Mouse (Mus musculus): ENCODE data around the gene S1pr1. TPM values are rescaled to one million over a fixed set of nuclear protein-coding genes. Genes with fewer than 3 reads are reported as not detected.

Gene S1pr1
- polyA plus RNA-seq, 1 experiment from 2014 or later = 15.7 TPM

DNA sequence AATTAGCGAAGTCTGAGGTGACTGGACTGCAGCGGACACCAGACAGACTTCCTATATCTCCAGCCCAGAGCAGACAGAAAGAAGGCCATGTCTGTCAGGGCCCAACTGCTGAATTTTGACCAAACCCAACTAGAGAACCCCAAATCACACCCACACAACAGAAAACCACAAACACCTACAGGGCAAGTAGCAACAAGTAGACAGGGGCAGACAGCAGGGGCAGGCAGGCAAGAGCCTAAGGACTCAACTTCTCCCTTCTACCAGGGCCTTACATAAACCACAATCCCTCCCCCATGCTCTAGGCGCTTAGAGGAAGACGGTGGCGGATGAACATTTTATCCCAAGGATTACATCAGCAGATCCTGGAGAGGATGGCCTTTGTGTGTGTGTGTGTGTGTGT is 22.5 kb downstream of the S1pr1 start:
- Histone ChIP-seq H3K4me1 (ENCODE audit: control insufficient read depth, insufficient read depth, low read length) (no peaks in the 10 kb centered on the region), H3K27me3 (ENCODE audit: control insufficient read depth, insufficient read depth, low read length) (no peaks in the 10 kb centered on the region), H3K9ac (ENCODE audit: low read length) (no peak overlapping the region), H3K27ac (ENCODE audit: low read depth, low read length) (no peak overlapping the region), H3K36me3 (ENCODE audit: control insufficient read depth, insufficient read depth, low read length) (no peaks in the 10 kb centered on the region), H3K4me3 (ENCODE audit: low read depth, low read length) (no peak overlapping the region), H3K9me3 (ENCODE audit: control insufficient read depth, low read length) (no peaks in the 10 kb centered on the region), H3K4me2 (ENCODE audit: low read depth) (no peak overlapping the region)
- no peak for ATAC-seq (ENCODE audit: insufficient read depth, low FRiP score, low TSS enrichment)
- DNase-seq (ENCODE audit: low spot score) = no peak
- WGBS = 84% methylated on average over 5 of the region's 5 CpGs

DNA sequence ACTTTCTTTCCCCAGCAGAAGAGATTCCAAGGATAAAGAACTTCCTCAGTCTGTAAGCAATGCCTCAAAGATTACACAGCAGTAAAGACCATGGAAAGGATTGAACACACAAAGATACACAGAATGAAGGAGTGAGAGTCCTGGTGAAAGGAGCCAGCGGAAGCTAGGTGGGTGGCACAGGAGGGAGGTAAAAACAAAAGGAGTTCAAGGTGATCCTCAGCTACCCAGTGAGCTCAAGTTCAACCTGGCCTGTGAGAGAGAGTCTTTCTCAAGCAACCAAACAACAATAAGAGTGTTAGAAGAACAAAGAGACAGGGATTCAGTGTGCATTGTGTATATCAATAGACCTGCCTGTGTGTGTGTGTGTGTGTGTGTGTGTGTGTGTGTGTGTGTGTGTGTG is 25.0 kb downstream of the S1pr1 start:
- H3K27ac ChIP-seq (ENCODE audit: low read depth, low read length) = no peak overlapping the region
- no peak for ATAC-seq (ENCODE audit: insufficient read depth, low FRiP score, low TSS enrichment)

DNA sequence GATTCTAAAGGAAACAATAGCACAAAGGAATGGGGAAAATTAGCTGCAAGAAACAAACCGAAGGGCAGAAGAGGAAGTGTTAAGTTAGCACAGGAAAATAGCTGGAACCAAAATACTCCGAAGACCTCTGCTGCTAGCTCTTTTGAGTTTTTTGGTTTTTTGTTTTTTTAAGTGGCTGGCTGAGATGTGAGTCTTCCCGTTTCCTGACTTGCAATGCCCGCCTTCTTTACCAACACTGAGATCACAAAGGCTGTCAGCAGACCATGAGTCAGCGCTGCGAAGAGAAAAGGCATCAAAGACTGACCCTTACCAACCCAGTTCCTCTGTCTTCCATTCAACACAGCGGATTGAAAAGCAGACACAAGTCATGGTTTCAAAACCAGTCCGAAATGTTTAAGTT is 25.5 kb downstream of the S1pr1 start:
- H3K27me3 ChIP-seq (ENCODE audit: control insufficient read depth, insufficient read depth, low read length) = no peaks in the 10 kb centered on the region
- no peaks in the 10 kb centered on the region for H3K4me1 ChIP-seq (ENCODE audit: control insufficient read depth, insufficient read depth, low read length)
- no peak overlapping the region for H3K4me3 ChIP-seq (ENCODE audit: low read depth, low read length)
- no peak overlapping the region for H3K4me2 ChIP-seq (ENCODE audit: low read depth)
- ATAC-seq (ENCODE audit: insufficient read depth, low FRiP score, low TSS enrichment) (no peak), DNase-seq (ENCODE audit: low spot score) (no peak)
- no peak overlapping the region for H3K9ac ChIP-seq (ENCODE audit: low read length)
- no peaks in the 10 kb centered on the region for H3K9me3 ChIP-seq (ENCODE audit: control insufficient read depth, low read length)
- no peaks in the 10 kb centered on the region for H3K36me3 ChIP-seq (ENCODE audit: control insufficient read depth, insufficient read depth, low read length)
- no peak overlapping the region for H3K27ac ChIP-seq (ENCODE audit: low read depth, low read length)
- WGBS = 53% methylated on average over 8 of the region's 8 CpGs

More for the DNA sequence above, 25.0 kb downstream of the S1pr1 start:
- Histone ChIP-seq H3K27me3 (ENCODE audit: control insufficient read depth, insufficient read depth, low read length) (no peaks in the 10 kb centered on the region), H3K36me3 (ENCODE audit: control insufficient read depth, insufficient read depth, low read length) (no peaks in the 10 kb centered on the region), H3K4me1 (ENCODE audit: control insufficient read depth, insufficient read depth, low read length) (no peaks in the 10 kb centered on the region), H3K9ac (ENCODE audit: low read length) (no peak overlapping the region), H3K4me2 (ENCODE audit: low read depth) (no peak overlapping the region), H3K4me3 (ENCODE audit: low read depth, low read length) (no peak overlapping the region), H3K9me3 (ENCODE audit: control insufficient read depth, low read length) (no peaks in the 10 kb centered on the region)
- WGBS = 80% methylated on average over 1 of the region's 1 CpGs
- DNase-seq (ENCODE audit: low spot score) = no peak

DNA sequence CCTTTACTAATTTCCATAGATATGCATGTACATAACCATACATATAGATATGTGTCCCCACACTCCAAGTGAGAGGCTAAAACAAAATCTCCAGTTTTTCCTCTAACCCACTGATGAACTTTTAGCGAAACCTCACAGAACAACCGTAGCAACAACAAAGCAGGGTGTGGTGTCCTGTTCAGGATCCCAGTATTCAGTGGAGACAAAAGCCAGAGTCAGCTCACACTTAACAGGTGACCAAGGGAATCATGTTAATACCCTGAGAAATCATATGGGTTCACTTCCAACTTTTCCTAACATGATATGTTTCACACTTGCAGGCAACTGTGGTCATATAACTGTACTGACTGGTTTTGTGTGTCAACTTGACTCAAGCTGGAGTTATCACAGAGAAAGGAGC is 27.1 kb downstream of the S1pr1 start:
- H3K4me1 ChIP-seq (ENCODE audit: control insufficient read depth, insufficient read depth, low read length) = no peaks in the 10 kb centered on the region
- DNase-seq (ENCODE audit: low spot score) = no peak
- H3K9ac ChIP-seq (ENCODE audit: low read length) = no peak overlapping the region
- H3K9me3 ChIP-seq (ENCODE audit: control insufficient read depth, low read length) = no peaks in the 10 kb centered on the region
- no peaks in the 10 kb centered on the region for H3K36me3 ChIP-seq (ENCODE audit: control insufficient read depth, insufficient read depth, low read length)
- H3K4me2 ChIP-seq (ENCODE audit: low read depth) = no peak overlapping the region
- H3K27me3 ChIP-seq (ENCODE audit: control insufficient read depth, insufficient read depth, low read length) = no peaks in the 10 kb centered on the region
- H3K4me3 ChIP-seq (ENCODE audit: low read depth, low read length) = no peak overlapping the region
- 82% methylated on average over 2 of the region's 2 CpGs for whole genome bisulfite sequencing
- no peak overlapping the region for H3K27ac ChIP-seq (ENCODE audit: low read depth, low read length)
- ATAC-seq (ENCODE audit: insufficient read depth, low FRiP score, low TSS enrichment) = no peak

DNA sequence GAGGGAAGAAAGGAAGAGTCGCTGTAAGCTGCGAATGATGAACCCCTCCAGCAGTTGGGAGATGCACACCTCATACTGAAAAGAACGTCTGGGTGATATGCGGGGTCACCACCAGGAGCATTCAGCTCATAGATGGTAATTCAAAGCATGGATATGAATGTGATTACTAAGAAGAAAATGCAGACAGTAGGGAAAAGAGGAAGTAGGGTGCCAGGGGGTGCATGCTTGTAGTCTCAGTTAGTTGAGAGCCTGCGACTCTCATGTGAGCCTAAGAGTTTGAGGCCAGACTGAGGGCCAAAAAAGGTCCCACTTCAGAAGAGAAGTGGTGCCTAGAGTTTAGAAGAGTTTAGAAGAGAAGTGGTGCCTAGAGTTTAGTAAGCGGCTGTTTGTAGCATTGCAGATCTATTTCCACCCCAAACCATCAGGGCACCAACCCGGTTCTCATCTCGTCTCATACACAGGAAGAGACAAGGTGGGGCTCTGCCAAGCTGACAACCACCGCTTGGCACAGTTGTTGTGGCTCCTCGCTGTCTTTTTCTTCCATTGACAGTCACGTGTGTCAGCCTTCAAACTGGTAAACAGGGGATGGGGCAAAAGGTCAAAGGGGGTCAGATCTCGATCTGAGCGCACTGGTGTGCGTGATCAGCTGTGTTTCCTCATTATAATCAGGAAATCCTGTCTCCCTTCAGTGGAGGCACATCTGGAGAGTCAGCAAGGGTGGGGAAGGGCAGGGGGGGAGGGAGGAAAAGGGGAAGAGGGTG is 32.4 kb downstream of the S1pr1 start:
- H3K4me2 ChIP-seq (ENCODE audit: low read depth) = no peak overlapping the region
- no peaks in the 10 kb centered on the region for H3K9me3 ChIP-seq (ENCODE audit: control insufficient read depth, low read length)
- H3K36me3 ChIP-seq (ENCODE audit: control insufficient read depth, insufficient read depth, low read length) = no peaks in the 10 kb centered on the region
- no peaks in the 10 kb centered on the region for H3K4me1 ChIP-seq (ENCODE audit: control insufficient read depth, insufficient read depth, low read length)
- 74% methylated on average over 14 of the region's 14 CpGs for WGBS
- H3K27ac ChIP-seq (ENCODE audit: low read depth, low read length) = no peak overlapping the region
- H3K4me3 ChIP-seq (ENCODE audit: low read depth, low read length) = no peak overlapping the region
- H3K9ac ChIP-seq (ENCODE audit: low read length) = no peak overlapping the region
- no peak for DNase-seq (ENCODE audit: low spot score)
- ATAC-seq (ENCODE audit: insufficient read depth, low FRiP score, low TSS enrichment) = no peak
- H3K27me3 ChIP-seq (ENCODE audit: control insufficient read depth, insufficient read depth, low read length) = no peaks in the 10 kb centered on the region

DNA sequence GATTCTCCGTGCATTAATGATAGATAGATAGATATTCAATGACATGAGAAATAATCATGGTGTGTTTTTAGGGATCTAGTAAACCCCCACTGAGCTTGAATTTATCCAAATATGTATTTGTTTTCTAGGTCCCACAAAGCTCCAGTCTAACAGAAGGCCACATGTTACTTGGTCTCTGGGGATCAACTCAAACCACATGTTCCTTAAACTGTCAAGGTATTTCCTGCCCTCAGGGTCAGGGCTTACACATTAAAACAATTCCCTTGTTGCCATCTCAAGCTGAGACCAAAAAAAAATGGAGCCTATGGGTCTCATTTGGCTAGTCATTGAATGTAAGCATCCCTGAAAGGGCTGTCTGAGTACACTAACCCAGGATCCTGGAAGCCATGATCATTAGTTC is 33.7 kb downstream of the S1pr1 start:
- Histone ChIP-seq H3K4me1 (ENCODE audit: control insufficient read depth, insufficient read depth, low read length) (no peaks in the 10 kb centered on the region), H3K4me3 (ENCODE audit: low read depth, low read length) (no peak overlapping the region), H3K9me3 (ENCODE audit: control insufficient read depth, low read length) (no peaks in the 10 kb centered on the region), H3K27me3 (ENCODE audit: control insufficient read depth, insufficient read depth, low read length) (no peaks in the 10 kb centered on the region), H3K27ac (ENCODE audit: low read depth, low read length) (no peak overlapping the region), H3K4me2 (ENCODE audit: low read depth) (no peak overlapping the region), H3K36me3 (ENCODE audit: control insufficient read depth, insufficient read depth, low read length) (no peaks in the 10 kb centered on the region), H3K9ac (ENCODE audit: low read length) (no peak overlapping the region)
- no peak for DNase-seq (ENCODE audit: low spot score)
- 83% methylated on average over 1 of the region's 1 CpGs for WGBS
- ATAC-seq (ENCODE audit: insufficient read depth, low FRiP score, low TSS enrichment) = no peak

DNA sequence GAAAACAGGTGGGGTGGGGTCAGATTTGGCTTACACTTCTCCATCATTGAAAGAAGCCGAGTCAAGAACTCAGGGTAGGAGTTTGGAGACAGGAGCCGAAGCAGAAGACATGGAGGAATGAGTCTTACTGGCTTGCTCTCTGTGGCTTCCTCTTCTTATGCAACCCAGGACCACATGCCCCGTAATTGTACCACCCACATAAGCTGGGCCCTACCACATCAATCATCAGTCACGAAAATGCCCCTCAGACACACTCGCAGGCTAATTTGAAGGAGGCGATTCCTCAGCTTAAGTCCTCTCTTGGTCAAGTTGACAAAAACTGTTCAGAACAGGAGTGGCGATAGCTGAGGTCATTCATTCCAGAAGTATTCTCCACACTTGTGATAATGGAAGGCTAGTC is 35.9 kb downstream of the S1pr1 start:
- Histone ChIP-seq H3K27me3 (ENCODE audit: control insufficient read depth, insufficient read depth, low read length) (no peaks in the 10 kb centered on the region), H3K4me3 (ENCODE audit: low read depth, low read length) (no peak overlapping the region), H3K9ac (ENCODE audit: low read length) (no peak overlapping the region), H3K4me2 (ENCODE audit: low read depth) (no peak overlapping the region), H3K9me3 (ENCODE audit: control insufficient read depth, low read length) (no peaks in the 10 kb centered on the region), H3K36me3 (ENCODE audit: control insufficient read depth, insufficient read depth, low read length) (no peaks in the 10 kb centered on the region), H3K27ac (ENCODE audit: low read depth, low read length) (no peak overlapping the region), H3K4me1 (ENCODE audit: control insufficient read depth, insufficient read depth, low read length) (no peaks in the 10 kb centered on the region)
- ATAC-seq (ENCODE audit: insufficient read depth, low FRiP score, low TSS enrichment) = no peak
- no peak for DNase-seq (ENCODE audit: low spot score)
- WGBS = 92% methylated on average over 7 of the region's 7 CpGs

DNA sequence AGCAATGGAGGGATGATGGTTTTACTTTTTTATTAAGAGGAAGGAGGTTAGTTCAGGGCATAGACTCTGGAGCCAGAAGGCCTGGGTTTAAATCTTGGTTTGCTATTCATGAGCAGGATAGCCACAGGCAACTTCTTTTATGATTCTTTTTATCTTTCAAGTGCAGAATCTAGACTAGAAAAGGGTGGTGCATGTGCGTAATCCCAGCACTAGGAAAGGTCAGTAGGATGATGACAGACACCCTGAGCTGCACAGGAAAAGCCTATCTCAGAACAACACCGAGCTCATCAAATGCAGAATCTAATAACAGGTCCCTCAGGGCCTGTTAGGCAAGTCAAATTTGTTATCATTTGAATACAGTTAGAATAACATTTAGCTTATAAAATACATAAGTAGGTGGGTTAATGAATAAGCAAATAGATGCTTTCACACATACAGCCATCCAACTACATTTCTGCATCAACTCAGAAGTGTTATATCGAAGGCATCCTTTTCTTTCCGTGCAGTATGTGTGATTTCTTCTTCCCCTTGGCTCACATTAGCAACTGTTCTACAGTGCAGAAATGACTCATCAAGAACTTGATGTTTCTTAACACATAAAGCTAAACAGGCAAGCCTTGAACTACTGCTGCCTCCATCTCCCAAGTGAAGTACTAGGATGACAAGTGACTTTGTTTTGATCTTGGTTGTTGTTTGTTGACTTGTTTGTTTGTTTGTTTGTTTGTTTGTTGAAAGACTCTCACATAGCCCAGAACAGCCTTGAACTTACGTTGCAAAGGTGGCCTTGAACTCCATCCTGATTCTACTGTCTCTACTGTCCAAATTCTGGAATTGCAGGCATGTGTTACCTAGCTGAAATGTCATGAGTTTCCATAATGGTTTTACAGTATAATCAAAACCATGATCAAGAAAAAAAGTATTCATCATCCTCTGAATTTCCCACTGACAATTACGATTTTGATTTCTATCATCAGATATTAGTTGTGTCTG is 39.0 kb downstream of the S1pr1 start:
- H3K9ac ChIP-seq (ENCODE audit: low read length) = no peak overlapping the region
- no peaks in the 10 kb centered on the region for H3K27me3 ChIP-seq (ENCODE audit: control insufficient read depth, insufficient read depth, low read length)
- no peak overlapping the region for H3K27ac ChIP-seq (ENCODE audit: low read depth, low read length)
- ATAC-seq (ENCODE audit: insufficient read depth, low FRiP score, low TSS enrichment) (no peak), DNase-seq (ENCODE audit: low spot score) (no peak)
- no peak overlapping the region for H3K4me2 ChIP-seq (ENCODE audit: low read depth)
- H3K4me1 ChIP-seq (ENCODE audit: control insufficient read depth, insufficient read depth, low read length) = no peaks in the 10 kb centered on the region
- no peaks in the 10 kb centered on the region for H3K9me3 ChIP-seq (ENCODE audit: control insufficient read depth, low read length)
- H3K4me3 ChIP-seq (ENCODE audit: low read depth, low read length) = no peak overlapping the region
- WGBS = 91% methylated on average over 6 of the region's 6 CpGs
- no peaks in the 10 kb centered on the region for H3K36me3 ChIP-seq (ENCODE audit: control insufficient read depth, insufficient read depth, low read length)

Data from neural tube, embryonic 11.5 days (tissue).